Mouse (Mus musculus): ENCODE measurements around the gene Socs1. TPM values are rescaled to one million over a fixed set of nuclear protein-coding genes. Genes with fewer than 3 reads are reported as not detected.

Socs1 gene
- 2.5 and 3.7 TPM in 2 replicates for polyA plus RNA-seq (2015; fragmentation: Nextera tagmentation; extraction: Ambion mirVana)

GRCm38 (mm10) chr16:10785371-10786231 is at the start of gene Socs1:
Gene Socs1 (minus strand): TSS chr16:10785536.

GRCm38 (mm10) chr16:10812865-10813371 is 27.6 kb upstream of the Socs1 start, which contains the start of gene Gm11172:
Gene Gm11172 (plus strand): TSS chr16:10812915.

GRCm38 (mm10) chr16:10805789-10806527 is 20.6 kb upstream of the Socs1 start, which contains the start of gene Prm1:
Gene Prm1 (minus strand): TSS chr16:10805839.

GRCm38 (mm10) chr16:10796034-10796433 is 10.7 kb upstream of the Socs1 start, which contains the start of gene Prm2:
Gene Prm2 (minus strand): TSS chr16:10796134.

GRCm38 (mm10) chr16:10790702-10791101 is 5.4 kb upstream of the Socs1 start, which contains the start of gene Prm3:
Gene Prm3 (minus strand): TSS chr16:10790914.

GRCm38 (mm10) chr16:10788271-10788670 is 2.9 kb upstream of the Socs1 start, which contains the start of gene Tnp2:
Gene Tnp2 (minus strand): TSS chr16:10788660.

Other genes with a start within 250 kb of the Socs1 start
- gene Dexi, start 242.5 kb downstream of the Socs1 start, polyA plus RNA-seq (2015; fragmentation: Nextera tagmentation; extraction: Ambion mirVana): 8.0 and 8.5 TPM in 2 replicates
- gene Clec16a, start 240.2 kb downstream of the Socs1 start, polyA plus RNA-seq (2015; fragmentation: Nextera tagmentation; extraction: Ambion mirVana): 17.6 and 22.6 TPM in 2 replicates
- not detected in 2 replicates for gene Tnp2, start 3.1 kb upstream of the Socs1 start, polyA plus RNA-seq (2015; fragmentation: Nextera tagmentation; extraction: Ambion mirVana)
- not detected in 2 replicates for gene Prm3, start 5.4 kb upstream of the Socs1 start, polyA plus RNA-seq (2015; fragmentation: Nextera tagmentation; extraction: Ambion mirVana)
- not detected in 2 replicates for gene Prm2, start 10.6 kb upstream of the Socs1 start, polyA plus RNA-seq (2015; fragmentation: Nextera tagmentation; extraction: Ambion mirVana)
- gene Prm1, start 20.3 kb upstream of the Socs1 start, polyA plus RNA-seq (2015; fragmentation: Nextera tagmentation; extraction: Ambion mirVana): not detected in 2 replicates
- gene Gm11172, start 27.4 kb upstream of the Socs1 start, polyA plus RNA-seq (2015; fragmentation: Nextera tagmentation; extraction: Ambion mirVana): not detected in 2 replicates
- 2.4 and 2.7 TPM in 2 replicates for gene Rmi2, start 49.5 kb upstream of the Socs1 start, polyA plus RNA-seq (2015; fragmentation: Nextera tagmentation; extraction: Ambion mirVana)

Data from spleen, postnatal 0 days (tissue).